Mouse (Mus musculus) forebrain, embryonic 16.5 days (tissue): ENCODE results near the gene Arhgap24. TPM values are rescaled to one million over a fixed set of nuclear protein-coding genes. Genes with fewer than 3 reads are reported as not detected.
A peak's percentile ranks its signal among the peaks of the same experiment; 100 is the strongest.

Source experiments
- ATAC-seq: fragments of 200-750 bp; cut with Nextera tagmentation; 2 replicates; pipeline ENCODE4 v1.8.0; 2017; ENCODE audit warnings: mild to moderate bottlenecking, moderate library complexity
- H3K27ac ChIP-seq: fragments of 300-500 bp; sonication (generic); 2 replicates; pipeline ENCODE4 v1.5.1; 2014; ENCODE audit warnings: low read length, control low read depth
- H3K27me3 ChIP-seq: fragments of 300-500 bp; sonication (generic); replicated peaks from 2 replicates; pipeline ENCODE4 v1.6.1; 2014; ENCODE audit warnings: low read length; ENCODE audit not compliant: control insufficient read depth, insufficient read depth
- H3K36me3 ChIP-seq: fragments of 300-500 bp; sonication (generic); 2 replicates; pipeline ENCODE4 v1.6.1; 2014; ENCODE audit not compliant: control insufficient read depth, insufficient read depth
- H3K4me1 ChIP-seq: fragments of 300-500 bp; sonication (generic); replicated peaks from 2 replicates; pipeline ENCODE4 v1.6.1; 2014; ENCODE audit warnings: low read length; ENCODE audit not compliant: control insufficient read depth, insufficient read depth
- H3K4me2 ChIP-seq: fragments of 300-500 bp; sonication (generic); 2 replicates; pipeline ENCODE4 v1.6.1; 2014; ENCODE audit warnings: mild to moderate bottlenecking, low read length, control low read depth
- H3K4me3 ChIP-seq: fragments of 300-500 bp; sonication (generic); replicated peaks from 2 replicates; pipeline ENCODE4 v1.5.1; 2014; ENCODE audit warnings: mild to moderate bottlenecking, low read length, control low read depth
- H3K9ac ChIP-seq: fragments of 300-500 bp; sonication (generic); replicated peaks from 2 replicates; pipeline ENCODE4 v1.6.1; 2014; ENCODE audit warnings: low read depth, low read length, control low read depth
- H3K9me3 ChIP-seq: fragments of 300-500 bp; sonication (generic); 2 replicates; pipeline ENCODE4 v1.6.1; 2016; ENCODE audit warnings: low read length; ENCODE audit not compliant: control insufficient read depth
- WGBS: fragments of 180-500 bp; shearing (Covaris S2); extraction: QIAGEN DNeasy Blood & Tissue Kit; methylation state at CpG from one replicate; pipeline ENCODE4 v1.1.7; 2014; 5-methylcytosine and 5-hydroxymethylcytosine counted together
- polyA plus RNA-seq: library from polyadenylated mRNA; unstranded; fragments of >200 nt; fragmentation: Nextera tagmentation; extraction: Ambion mirVana; gene quantifications from 2 replicates; pipeline ENCODE4 v1.2.1, GENCODE M21; 2015

The Arhgap24 gene
- polyA plus RNA-seq, 1 experiment from 2014 or later, result 5.2 TPM

- Histone ChIP-seq H3K27me3 (no peaks in the 10 kb centered on the region), H3K36me3 (no peaks in the 10 kb centered on the region), H3K9me3 (no peaks in the 10 kb centered on the region), H3K4me2 (no peak overlapping the region), H3K9ac (no peak overlapping the region), H3K27ac (no peak overlapping the region), H3K4me3 (no peak overlapping the region), H3K4me1 (peaks cover 4% of the 10 kb centered on the region)
- no peak for ATAC-seq
- WGBS, result 89% methylated on average over 4 of the region's 4 CpGs
These were observed 74.8 kb downstream of the Arhgap24 start for GRCm38 (mm10) chr5:102555958-102556357.

- Histone ChIP-seq H3K4me2 (no peak overlapping the region), H3K4me1 (peaks cover 4% of the 10 kb centered on the region), H3K9ac (no peak overlapping the region), H3K27ac (no peak overlapping the region), H3K4me3 (no peak overlapping the region), H3K27me3 (no peaks in the 10 kb centered on the region), H3K36me3 (no peaks in the 10 kb centered on the region), H3K9me3 (no peaks in the 10 kb centered on the region)
- peak; percentile 76; the same call in 1 of the 2 replicates for ATAC-seq
- 49% methylated on average over 6 of the region's 6 CpGs for WGBS
These were observed 79.1 kb downstream of the Arhgap24 start for GRCm38 (mm10) chr5:102560270-102560669.

GRCm38 (mm10) chr5:102563971-102564370, 82.8 kb downstream of the Arhgap24 start:
- H3K27ac ChIP-seq, result no peak overlapping the region
- H3K36me3 ChIP-seq, result no peaks in the 10 kb centered on the region
- H3K9me3 ChIP-seq, result no peaks in the 10 kb centered on the region; the same call in 1 of the 2 replicates
- H3K4me1 ChIP-seq, result peaks cover 4% of the 10 kb centered on the region
- H3K27me3 ChIP-seq, result no peaks in the 10 kb centered on the region
- no peak overlapping the region for H3K4me2 ChIP-seq
- WGBS, result 78% methylated on average over 4 of the region's 4 CpGs
- no peak overlapping the region for H3K9ac ChIP-seq
- H3K4me3 ChIP-seq, result no peak overlapping the region
- no peak for ATAC-seq

GRCm38 (mm10) chr5:102568764-102569163, 87.6 kb downstream of the Arhgap24 start:
- Histone ChIP-seq H3K9ac (no peak overlapping the region), H3K36me3 (no peaks in the 10 kb centered on the region), H3K9me3 (no peaks in the 10 kb centered on the region; the same call in 1 of the 2 replicates), H3K27me3 (no peaks in the 10 kb centered on the region), H3K4me2 (no peak overlapping the region), H3K4me1 (no peaks in the 10 kb centered on the region), H3K27ac (no peak overlapping the region), H3K4me3 (no peak overlapping the region)
- ATAC-seq, result no peak
- WGBS, result 56% methylated on average over 5 of the region's 5 CpGs

- no peaks in the 10 kb centered on the region for H3K4me1 ChIP-seq
- no peaks in the 10 kb centered on the region for H3K36me3 ChIP-seq
- peaks cover 6% of the 10 kb centered on the region for H3K9me3 ChIP-seq
- no peak overlapping the region for H3K27ac ChIP-seq
- H3K9ac ChIP-seq, result no peak overlapping the region
- WGBS, result 99% methylated on average over 2 of the region's 2 CpGs
- H3K4me3 ChIP-seq, result no peak overlapping the region
- H3K4me2 ChIP-seq, result no peak overlapping the region
- H3K27me3 ChIP-seq, result no peaks in the 10 kb centered on the region
- no peak for ATAC-seq
These were observed 90.3 kb downstream of the Arhgap24 start for GRCm38 (mm10) chr5:102571445-102571844.

GRCm38 (mm10) chr5:102576750-102577149, 95.6 kb downstream of the Arhgap24 start:
- H3K4me1 ChIP-seq, result no peaks in the 10 kb centered on the region; the same call in 1 of the 2 replicates
- no peak overlapping the region for H3K9ac ChIP-seq
- no peak overlapping the region for H3K27ac ChIP-seq
- no peak for ATAC-seq
- 98% methylated on average over 3 of the region's 3 CpGs for WGBS
- H3K4me2 ChIP-seq, result no peak overlapping the region
- no peaks in the 10 kb centered on the region for H3K36me3 ChIP-seq
- H3K9me3 ChIP-seq, result peaks cover 6% of the 10 kb centered on the region
- no peaks in the 10 kb centered on the region for H3K27me3 ChIP-seq
- H3K4me3 ChIP-seq, result no peak overlapping the region

GRCm38 (mm10) chr5:102577729-102578128, 96.5 kb downstream of the Arhgap24 start:
- WGBS, result 69% methylated on average over 3 of the region's 3 CpGs
- H3K9ac ChIP-seq, result no peak overlapping the region
- H3K4me1 ChIP-seq, result no peaks in the 10 kb centered on the region; the same call in 1 of the 2 replicates
- H3K27ac ChIP-seq, result no peak overlapping the region
- no peaks in the 10 kb centered on the region for H3K27me3 ChIP-seq
- no peaks in the 10 kb centered on the region for H3K36me3 ChIP-seq
- ATAC-seq, result no peak
- H3K4me2 ChIP-seq, result no peak overlapping the region
- peaks cover 6% of the 10 kb centered on the region for H3K9me3 ChIP-seq
- no peak overlapping the region for H3K4me3 ChIP-seq

- ATAC-seq, result no peak
- peaks cover 6% of the 10 kb centered on the region for H3K9me3 ChIP-seq
- WGBS, result 74% methylated on average over 8 of the region's 8 CpGs
These were observed 97.2 kb downstream of the Arhgap24 start for GRCm38 (mm10) chr5:102578431-102578830.

GRCm38 (mm10) chr5:102582864-102583410, 101.7 kb downstream of the Arhgap24 start:
- no peaks in the 10 kb centered on the region for H3K27me3 ChIP-seq
- H3K36me3 ChIP-seq, result no peaks in the 10 kb centered on the region
- no peaks in the 10 kb centered on the region; the same call in 1 of the 2 replicates for H3K4me1 ChIP-seq
- H3K27ac ChIP-seq, result no peak overlapping the region
- 61% methylated on average over 6 of the region's 6 CpGs for WGBS
- H3K9me3 ChIP-seq, result no peaks in the 10 kb centered on the region
- no peak for ATAC-seq
- H3K4me2 ChIP-seq, result no peak overlapping the region
- H3K9ac ChIP-seq, result no peak overlapping the region
- no peak overlapping the region for H3K4me3 ChIP-seq

More at GRCm38 (mm10) chr5:102578431-102578830, 97.2 kb downstream of the Arhgap24 start:
- H3K27ac ChIP-seq, result no peak overlapping the region
- H3K27me3 ChIP-seq, result no peaks in the 10 kb centered on the region
- H3K4me2 ChIP-seq, result no peak overlapping the region
- no peaks in the 10 kb centered on the region for H3K36me3 ChIP-seq
- H3K9ac ChIP-seq, result no peak overlapping the region
- no peaks in the 10 kb centered on the region; the same call in 1 of the 2 replicates for H3K4me1 ChIP-seq
- H3K4me3 ChIP-seq, result no peak overlapping the region

- WGBS, result 88% methylated on average over 1 of the region's 1 CpGs
These were observed 110.2 kb downstream of the Arhgap24 start for GRCm38 (mm10) chr5:102591422-102591821.

More at GRCm38 (mm10) chr5:102591422-102591821, 110.2 kb downstream of the Arhgap24 start:
- Histone ChIP-seq H3K4me2 (no peak overlapping the region), H3K4me1 (no peaks in the 10 kb centered on the region), H3K27ac (no peak overlapping the region), H3K36me3 (no peaks in the 10 kb centered on the region), H3K27me3 (no peaks in the 10 kb centered on the region), H3K9ac (no peak overlapping the region), H3K9me3 (no peaks in the 10 kb centered on the region), H3K4me3 (no peak overlapping the region)
- ATAC-seq, result no peak
